Mouse (Mus musculus): ENCODE measurements around the gene Wdr13. TPM values are rescaled to one million over a fixed set of nuclear protein-coding genes. Genes with fewer than 3 reads are reported as not detected.

Gene Wdr13
- polyA plus RNA-seq, 1 experiment = 11.1 TPM

DNA sequence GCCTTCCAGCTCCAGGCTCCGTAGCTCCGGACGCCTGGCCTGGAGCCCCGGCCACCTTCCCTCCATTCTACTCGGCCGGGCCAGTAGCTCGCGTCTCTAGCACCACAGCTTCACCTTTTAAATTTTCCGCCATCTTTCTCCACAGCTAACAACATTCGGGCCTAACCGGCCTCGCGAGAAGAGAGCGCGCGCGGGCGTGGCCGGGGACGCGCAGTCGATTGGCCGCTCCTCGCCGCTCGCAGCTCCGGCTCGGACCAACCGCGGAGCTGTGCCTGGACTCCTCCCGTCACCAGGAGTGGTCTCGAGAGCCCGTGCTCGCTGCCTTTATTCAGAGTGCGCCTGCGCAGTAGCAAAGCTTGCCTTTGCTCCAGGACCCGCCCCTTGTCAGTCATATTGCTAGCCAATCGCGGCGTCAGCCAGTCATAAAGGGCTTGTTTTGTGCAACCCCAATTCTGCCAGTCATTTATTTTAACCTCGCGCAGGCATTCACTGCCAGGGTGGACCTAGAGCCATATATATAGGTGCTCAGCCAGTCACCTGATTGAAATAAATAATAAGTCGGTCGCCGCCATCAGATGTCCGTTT is 58.2 kb downstream of the Wdr13 start, which contains the start of gene Suv39h1:
Gene Suv39h1 (minus strand): TSS at position 331 of the 585 bp plus-strand sequence.
- Histone ChIP-seq H3K79me3 (ENCODE audit: low read depth) (peaks cover 30% of the 10 kb centered on the region), H3K27me3 (ENCODE audit: control insufficient read depth, insufficient read depth, insufficient read length) (no peaks in the 10 kb centered on the region), H3K79me2 (ENCODE audit: control insufficient read depth, insufficient read depth) (peaks cover 47% of the 10 kb centered on the region), H3K4me3 (ENCODE audit: insufficient read depth, poor library complexity, severe bottlenecking) (peak within 1 kb of the TSS; percentile 60), H3ac (ENCODE audit: control insufficient read depth, insufficient read length, low read depth) (peak within 1 kb of the TSS; percentile 87), H3K36me3 (ENCODE audit: control insufficient read depth, insufficient read depth) (peaks cover 26% of the 10 kb centered on the region)
- no peak for TF ChIP-seq CTCF (IDR thresholded peaks at IDR 0.05; ENCODE audit: control insufficient read depth, insufficient read depth, insufficient read length)

DNA sequence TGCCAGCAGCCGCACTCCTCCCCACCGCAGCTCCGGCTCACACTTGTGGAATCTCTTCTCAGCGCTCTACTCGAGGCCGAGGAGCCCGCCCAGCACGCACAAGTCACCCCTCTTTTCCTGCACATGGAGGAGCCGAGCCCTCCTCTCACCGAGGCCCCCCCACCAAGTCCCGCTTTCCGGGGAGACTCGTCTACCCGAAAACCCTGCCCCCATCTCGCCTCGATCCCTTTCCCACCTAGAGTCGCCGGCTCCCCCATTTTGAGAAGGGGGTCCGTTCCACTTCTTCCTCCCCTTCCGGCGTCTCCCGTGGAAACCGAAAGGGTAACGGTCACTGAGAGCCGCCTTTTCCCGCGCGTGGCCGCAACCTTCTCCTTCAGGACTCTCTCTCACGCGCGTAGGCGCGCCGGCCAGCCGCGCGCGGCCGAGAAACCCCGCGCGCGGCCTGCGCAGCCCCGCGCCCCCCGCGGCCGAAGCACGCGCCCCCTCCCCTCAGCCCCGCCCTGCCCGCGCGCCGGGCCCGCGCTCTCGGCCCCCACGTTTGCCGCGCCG is 58.7 kb downstream of the Wdr13 start:
- H3K79me3 ChIP-seq (ENCODE audit: low read depth) = peaks cover 35% of the 10 kb centered on the region
- TF ChIP-seq FOSL1 (IDR thresholded peaks at IDR 0.05; ENCODE audit: insufficient read depth, low read length, poor library complexity, severe bottlenecking) = no peak
- no peak for TF ChIP-seq USF1 (IDR thresholded peaks at IDR 0.05; ENCODE audit: low read depth)
- no peak for TF ChIP-seq MYOG (IDR thresholded peaks at IDR 0.05; ENCODE audit: control insufficient read depth, extremely low read depth, insufficient read length)
- TF ChIP-seq MAX (IDR thresholded peaks at IDR 0.05) = no peak
- peaks cover 53% of the 10 kb centered on the region for H3K79me2 ChIP-seq (ENCODE audit: control insufficient read depth, insufficient read depth)
- H3ac ChIP-seq (ENCODE audit: control insufficient read depth, insufficient read length, low read depth) = peak overlapping the region; percentile 87
- peak overlapping the region; percentile 60 for H3K4me3 ChIP-seq (ENCODE audit: insufficient read depth, poor library complexity, severe bottlenecking)
- H3K27me3 ChIP-seq (ENCODE audit: control insufficient read depth, insufficient read depth, insufficient read length) = no peaks in the 10 kb centered on the region
- peaks cover 30% of the 10 kb centered on the region for H3K36me3 ChIP-seq (ENCODE audit: control insufficient read depth, insufficient read depth)

Other genes with a start within 250 kb of the Wdr13 start
- gene Slc35a2, start 248.9 kb downstream of the Wdr13 start, polyA plus RNA-seq (2012; fragmentation: generic; extraction: Trizol) = 20.6 TPM
- 79.2 TPM for gene Pqbp1, start 233.6 kb downstream of the Wdr13 start, polyA plus RNA-seq (2012; fragmentation: generic; extraction: Trizol)
- 43.1 TPM for gene Timm17b, start 233.5 kb downstream of the Wdr13 start, polyA plus RNA-seq (2012; fragmentation: generic; extraction: Trizol)
- gene Gm10491, start 225.1 kb downstream of the Wdr13 start, polyA plus RNA-seq (2012; fragmentation: generic; extraction: Trizol) = not detected
- 0.27 TPM for gene Gm10490, start 223.3 kb downstream of the Wdr13 start, polyA plus RNA-seq (2012; fragmentation: generic; extraction: Trizol)
- not detected for gene Pcsk1n, start 213.1 kb downstream of the Wdr13 start, polyA plus RNA-seq (2012; fragmentation: generic; extraction: Trizol)
- not detected for gene Eras, start 204.3 kb downstream of the Wdr13 start, polyA plus RNA-seq (2012; fragmentation: generic; extraction: Trizol)
- 19.0 TPM for gene Hdac6, start 185.0 kb downstream of the Wdr13 start, polyA plus RNA-seq (2012; fragmentation: generic; extraction: Trizol)
- gene Gata1, start 154.8 kb downstream of the Wdr13 start, polyA plus RNA-seq (2012; fragmentation: generic; extraction: Trizol) = 0.02 TPM
- gene Glod5, start 114.4 kb downstream of the Wdr13 start, polyA plus RNA-seq (2012; fragmentation: generic; extraction: Trizol) = not detected
- 106 TPM for gene Suv39h1, start 58.1 kb downstream of the Wdr13 start, polyA plus RNA-seq (2012; fragmentation: generic; extraction: Trizol)
- 0.74 TPM for gene Was, start 42.4 kb downstream of the Wdr13 start, polyA plus RNA-seq (2012; fragmentation: generic; extraction: Trizol)
- 537 TPM for gene Rbm3, start 13.0 kb upstream of the Wdr13 start, polyA plus RNA-seq (2012; fragmentation: generic; extraction: Trizol)
- gene Tbc1d25, start 43.3 kb upstream of the Wdr13 start, polyA plus RNA-seq (2012; fragmentation: generic; extraction: Trizol) = 9.9 TPM
- gene Ebp, start 60.6 kb upstream of the Wdr13 start, polyA plus RNA-seq (2012; fragmentation: generic; extraction: Trizol) = 73.1 TPM
- gene Porcn, start 73.6 kb upstream of the Wdr13 start, polyA plus RNA-seq (2012; fragmentation: generic; extraction: Trizol) = 7.6 TPM
- gene Ftsj1, start 119.5 kb upstream of the Wdr13 start, polyA plus RNA-seq (2012; fragmentation: generic; extraction: Trizol) = 36.1 TPM
- not detected for gene Slc38a5, start 138.2 kb upstream of the Wdr13 start, polyA plus RNA-seq (2012; fragmentation: generic; extraction: Trizol)
- gene Ssxb10, start 194.5 kb upstream of the Wdr13 start, polyA plus RNA-seq (2012; fragmentation: generic; extraction: Trizol) = not detected
- not detected for gene Ssxb9, start 234.1 kb upstream of the Wdr13 start, polyA plus RNA-seq (2012; fragmentation: generic; extraction: Trizol)

Data from C2C12 (cell line).